13 mouse cellular contexts compared by ENCODE assay signal in the genomic region with DNA sequence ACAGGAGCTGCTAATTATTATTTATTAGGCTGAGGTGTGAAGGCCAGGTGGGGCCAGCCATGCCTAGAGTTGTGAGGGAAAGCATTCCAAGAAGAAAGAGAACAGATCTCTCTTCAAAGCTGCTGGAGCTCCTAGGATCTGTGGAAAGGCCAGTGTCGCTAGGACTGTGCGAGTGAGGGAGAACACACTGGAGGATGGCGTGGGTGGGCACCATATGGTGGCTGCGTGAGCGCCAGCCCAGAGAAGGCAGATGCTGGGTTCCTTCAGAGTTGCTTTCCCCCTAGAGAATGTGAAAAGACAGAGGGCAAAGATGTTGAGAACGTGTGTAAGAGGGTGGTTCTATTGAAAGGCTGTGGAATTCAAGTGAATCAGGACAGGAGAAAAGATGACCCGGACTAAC. TPM values are rescaled to one million over a fixed set of nuclear protein-coding genes. Genes with fewer than 3 reads are reported as not detected.
A peak's percentile ranks its signal among the peaks of the same experiment; 100 is the strongest.
DNase-seq lines count a peak whose midpoint lies in the region; ATAC-seq and TF ChIP-seq lines count a peak whose summit lies in the region.
"Had no signal": no experiment of that assay in that cellular context is flagged by ENCODE, and none has a peak within 500 bp of the region (broad histone marks: within the 10 kb centered on the region; RNA-seq: fewer than 3 reads in every experiment).

No protein-coding gene starts in this region.

- peak; percentile 55 for DNase-seq in cerebellum, adult 8-10 months
- DNase-seq in forelimb bud, embryonic 11.5 days (ENCODE audit: low read depth, low spot score) = peak; percentile 16
- DNase-seq in layer of hippocampus, postnatal 14 days (ENCODE audit: low spot score in 2 of 2) = peak; percentile 28 to 37
- peak; percentile 26 for DNase-seq in limb, embryonic 11.5 days (ENCODE audit: low spot score)
- no peak for DNase-seq in gastrocnemius, postnatal 14 days
- no peak for DNase-seq in heart, postnatal 36 days
- no peak for DNase-seq in urinary bladder, postnatal 4 days (ENCODE audit: low spot score in 2 of 2)
- DNase-seq in thymus, adult 2 months = no peak
- DNase-seq: retina, postnatal 1 day had no signal

- no peak for TF ChIP-seq CTCF in thymus, adult 2 months (IDR thresholded peaks at IDR 0.05; ENCODE audit: borderline replicate concordance, control insufficient read depth, extremely low read depth, insufficient read depth, low read length, poor library complexity)

- H3K27ac ChIP-seq in limb, embryonic 11.5 days (replicated peaks; ENCODE audit: low read depth, low read length) = no peak overlapping the region
- no peak overlapping the region for H3K27ac ChIP-seq in thymus, adult 2 months (ENCODE audit: control insufficient read depth, insufficient read depth, low read length)
- H3K27ac ChIP-seq: embryonic facial prominence, embryonic 13.5 days; hindbrain, embryonic 12.5 days; liver, embryonic 14.5 days had no signal

- H3K4me3 ChIP-seq in limb, embryonic 11.5 days (ENCODE audit: low read depth, low read length) = no peak overlapping the region
- H3K4me3 ChIP-seq in thymus, adult 2 months (ENCODE audit: control insufficient read depth, insufficient read depth, low read length) = no peak overlapping the region
- H3K4me3 ChIP-seq: embryonic facial prominence, embryonic 13.5 days; hindbrain, embryonic 12.5 days had no signal

- H3K9ac ChIP-seq in limb, embryonic 11.5 days (ENCODE audit: low read length) = no peak overlapping the region
- H3K9ac ChIP-seq: embryonic facial prominence, embryonic 13.5 days; hindbrain, embryonic 12.5 days; liver, embryonic 14.5 days had no signal

- H3K27me3 ChIP-seq in limb, embryonic 11.5 days (ENCODE audit: control insufficient read depth, insufficient read depth, low read length) = no peaks in the 10 kb centered on the region
- H3K27me3 ChIP-seq in thymus, adult 2 months (ENCODE audit: control insufficient read depth, insufficient read depth, low read length) = no peaks in the 10 kb centered on the region
- H3K27me3 ChIP-seq: embryonic facial prominence, embryonic 13.5 days; hindbrain, embryonic 12.5 days had no signal

- no peak for TF ChIP-seq POLR2A in thymus, adult 2 months (IDR thresholded peaks at IDR 0.05; ENCODE audit: control insufficient read depth, extremely low read depth, insufficient read depth, low read length, poor library complexity)

- no peaks in the 10 kb centered on the region for H3K4me1 ChIP-seq in limb, embryonic 11.5 days (ENCODE audit: control insufficient read depth, insufficient read depth, low read length)
- H3K4me1 ChIP-seq in thymus, adult 2 months (replicated peaks; ENCODE audit: control insufficient read depth, insufficient read depth, low read length) = no peaks in the 10 kb centered on the region
- H3K4me1 ChIP-seq: embryonic facial prominence, embryonic 13.5 days; hindbrain, embryonic 12.5 days had no signal

- intact Hi-C loops in gastrocnemius, postnatal 14 days (cut with DNase I; ENCODE audit: low total_unique reads) = no loop called here
- intact Hi-C loops in heart, postnatal 36 days (cut with DNase I) = no loop called here

- H3K4me2 ChIP-seq in limb, embryonic 11.5 days (ENCODE audit: low read depth, severe bottlenecking) = no peak overlapping the region
- H3K4me2 ChIP-seq: embryonic facial prominence, embryonic 13.5 days; hindbrain, embryonic 12.5 days had no signal

- H3K9me3 ChIP-seq in limb, embryonic 11.5 days (ENCODE audit: control insufficient read depth, low read length) = no peaks in the 10 kb centered on the region
- H3K9me3 ChIP-seq: embryonic facial prominence, embryonic 13.5 days; hindbrain, embryonic 12.5 days had no signal

- WGBS in limb, embryonic 11.5 days = 47% methylated on average over 7 of the region's 7 CpGs
- 95% methylated on average over 7 of the region's 7 CpGs for WGBS in thymus, adult 2 months

- H3K36me3 ChIP-seq in limb, embryonic 11.5 days (ENCODE audit: control insufficient read depth, insufficient read depth, low read length) = no peaks in the 10 kb centered on the region
- no peaks in the 10 kb centered on the region for H3K36me3 ChIP-seq in thymus, adult 2 months (ENCODE audit: control insufficient read depth, insufficient read depth, low read length)
- H3K36me3 ChIP-seq: embryonic facial prominence, embryonic 13.5 days; hindbrain, embryonic 12.5 days had no signal

- no peak for ATAC-seq in limb, embryonic 11.5 days (ENCODE audit: insufficient number of reproducible peaks, low FRiP score, low TSS enrichment, low read depth)

RNA-seq across cellular contexts. Expression of a gene that starts 30.6 kb away (rescaled TPM):
- 100 to 1,000 TPM; 165 to 201 TPM for total RNA-seq in layer of hippocampus, postnatal 14 days (2021)
- 3.1 and 3.6 TPM in 2 replicates for polyA plus RNA-seq in limb, embryonic 11.5 days (2014; fragmentation: Nextera tagmentation; extraction: Ambion mirVana)
- total RNA-seq in gastrocnemius, postnatal 14 days (2021) = 1 to 10 TPM; 1.8 to 2.1 TPM
- under 1 TPM; 0.08 to 0.14 TPM for total RNA-seq in heart, postnatal 36 days (2021)
- polyA plus RNA-seq in thymus, adult 2 months (2012; rRNA removed) = 0.06 and 0.08 TPM in 2 replicates
- total RNA-seq: granulocyte monocyte progenitor cell, adult 5-6 weeks had no signal

Comparison
In these comparisons a context has a peak if more than half of its experiments do, and no peak if none do; other contexts are left out.
1. DNase-seq: peak in cerebellum, adult 8-10 months (single experiment), forelimb bud, embryonic 11.5 days (single experiment), layer of hippocampus, postnatal 14 days (2 of 2) and limb, embryonic 11.5 days (single experiment); none in gastrocnemius, postnatal 14 days (single experiment), heart, postnatal 36 days (0 of 2), urinary bladder, postnatal 4 days (0 of 2) and thymus, adult 2 months (single experiment).
2. RNA of a gene that starts 30.6 kb away (total RNA-seq): 165 to 201 TPM in layer of hippocampus, postnatal 14 days; 1.8 to 2.1 TPM in gastrocnemius, postnatal 14 days and 0.08 to 0.14 TPM in heart, postnatal 36 days; every median in the first group is over 10 times any median in the second.